Mouse (Mus musculus) brown adipose tissue, adult 24 weeks (tissue): ENCODE data around the gene Fbxl8. TPM values are rescaled to one million over a fixed set of nuclear protein-coding genes. Genes with fewer than 3 reads are reported as not detected.
A peak's percentile ranks its signal among the peaks of the same experiment; 100 is the strongest.

Experiments
- H3K27ac ChIP-seq: fragments of 200-500 bp; replicated peaks from 2 replicates; pipeline ENCODE4 v1.5.1; 2012; ENCODE audit warnings: low read depth, mild to moderate bottlenecking, low read length
- H3K4me1 ChIP-seq: fragments of 200-500 bp; 2 replicates; pipeline ENCODE4 v1.6.1; 2012; ENCODE audit warnings: low read length, mixed read lengths; ENCODE audit not compliant: control insufficient read depth, insufficient read depth, insufficient read length
- H3K4me3 ChIP-seq: fragments of 200-500 bp; 2 replicates; pipeline ENCODE4 v1.5.1; 2012; ENCODE audit warnings: low read depth, mild to moderate bottlenecking, low read length, moderate library complexity; ENCODE audit not compliant: insufficient read depth
- polyA plus RNA-seq: library from polyadenylated mRNA; stranded (reverse); fragments of >200 nt; gene quantifications from 2 replicates; pipeline ENCODE4 v1.2.4, GENCODE M21; 2012; ENCODE audit not compliant: missing spikeins, insufficient read depth, insufficient read length

The Fbxl8 gene
- polyA plus RNA-seq, 1 experiment: 2.0 TPM

- Histone ChIP-seq H3K4me1 (peaks cover 5% of the 10 kb centered on the region; the same call in 1 of the 2 replicates), H3K4me3 (no peak overlapping the region), H3K27ac (no peak overlapping the region)
These were observed 35.5 kb downstream of the Fbxl8 start for GRCm38 (mm10) chr8:105299962-105300361.

- no peak overlapping the region for H3K27ac ChIP-seq
- peaks cover 8% of the 10 kb centered on the region; the same call in 1 of the 2 replicates for H3K4me1 ChIP-seq
- no peak overlapping the region for H3K4me3 ChIP-seq
These were observed 38.9 kb downstream of the Fbxl8 start for GRCm38 (mm10) chr8:105303396-105303795.

DNA sequence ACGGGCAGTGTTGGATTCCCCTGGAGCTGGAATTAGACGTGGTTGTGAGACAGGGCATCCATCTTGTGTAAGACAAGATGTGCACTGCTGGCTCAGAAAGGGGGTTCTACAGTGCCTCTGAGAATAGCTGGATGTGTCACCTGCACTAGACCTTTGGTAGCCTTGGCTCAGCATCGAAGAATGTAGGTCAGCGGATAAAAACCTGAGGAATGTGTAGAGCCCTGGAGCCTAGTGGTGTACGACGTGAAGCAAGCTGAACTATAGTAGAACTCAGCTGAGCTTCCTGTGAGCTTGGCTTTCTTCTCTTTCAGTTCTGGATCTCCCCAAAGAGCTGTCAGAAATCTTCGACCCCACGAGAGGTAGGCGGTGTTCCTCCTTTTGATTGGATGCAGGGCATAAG is 39.4 kb downstream of the Fbxl8 start:
- Histone ChIP-seq H3K4me1 (peaks cover 5% of the 10 kb centered on the region; the same call in 1 of the 2 replicates), H3K27ac (no peak overlapping the region), H3K4me3 (no peak overlapping the region)

- H3K4me1 ChIP-seq: peaks cover 5% of the 10 kb centered on the region; the same call in 1 of the 2 replicates
These were observed 40.1 kb downstream of the Fbxl8 start for GRCm38 (mm10) chr8:105304325-105305210.

GRCm38 (mm10) chr8:105305211-105306145 is 41.0 kb downstream of the Fbxl8 start, which contains the start of gene Elmo3:
TSS of gene Elmo3 (plus strand) at chr8:105305601.
- Histone ChIP-seq H3K27ac (0 out of 2 replicates have a peak within 1 kb of the TSS, but pooled peaks have one; percentile 18), H3K4me1 (peaks cover 5% of the 10 kb centered on the region; the same call in 1 of the 2 replicates), H3K4me3 (peak within 1 kb of the TSS; percentile 46)

More at GRCm38 (mm10) chr8:105304325-105305210, 40.1 kb downstream of the Fbxl8 start:
- Histone ChIP-seq H3K27ac (no peak overlapping the region), H3K4me3 (no peak overlapping the region)

DNA sequence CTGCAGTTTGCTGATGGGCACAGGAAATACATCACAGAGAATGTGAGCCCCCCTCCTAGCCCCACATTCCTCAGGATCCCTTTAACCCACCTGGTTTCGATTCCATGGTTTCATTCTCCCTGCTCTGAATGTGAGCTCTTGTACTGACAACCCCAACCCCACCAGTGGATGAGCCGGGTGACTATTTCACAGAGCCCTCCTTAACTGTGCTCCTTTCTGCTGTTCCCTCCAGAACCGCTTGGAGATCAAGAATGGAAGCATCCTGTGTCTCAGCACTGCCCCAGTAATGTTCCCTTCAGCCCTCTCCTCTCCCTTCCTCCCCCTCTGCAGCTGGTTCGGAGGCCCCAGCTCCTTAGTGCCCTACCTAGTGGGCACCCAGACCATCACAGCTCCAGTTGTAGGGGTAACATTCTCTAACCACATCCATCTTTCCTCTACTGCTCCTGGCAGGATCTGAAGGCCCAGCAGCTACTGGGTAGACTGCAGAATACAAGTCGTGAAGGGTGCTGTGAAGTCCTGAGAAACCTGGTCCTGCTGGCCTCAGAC is 41.8 kb downstream of the Fbxl8 start:
- Histone ChIP-seq H3K27ac (no peak overlapping the region), H3K4me1 (peaks cover 5% of the 10 kb centered on the region; the same call in 1 of the 2 replicates), H3K4me3 (no peak overlapping the region)

GRCm38 (mm10) chr8:105307670-105308069 is 43.2 kb downstream of the Fbxl8 start:
- Histone ChIP-seq H3K4me3 (no peak overlapping the region), H3K27ac (no peak overlapping the region), H3K4me1 (peaks cover 5% of the 10 kb centered on the region; the same call in 1 of the 2 replicates)

DNA sequence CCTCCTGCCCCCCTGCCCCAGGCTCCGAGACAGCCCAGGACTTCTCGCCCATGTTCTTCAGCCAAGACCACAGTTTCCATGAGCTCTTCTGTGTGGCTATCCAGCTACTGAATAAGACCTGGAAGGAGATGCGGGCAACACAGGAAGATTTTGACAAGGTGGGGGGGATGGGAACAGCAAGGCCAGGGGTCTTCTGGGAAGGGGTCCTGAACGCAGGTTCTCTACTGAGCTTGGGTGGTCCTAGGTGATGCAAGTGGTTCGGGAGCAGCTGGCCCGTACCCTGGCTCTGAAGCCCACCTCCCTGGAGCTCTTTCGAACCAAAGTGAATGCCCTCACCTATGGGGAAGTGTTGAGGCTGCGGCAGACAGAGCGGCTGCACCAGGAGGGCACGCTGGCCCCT is 44.0 kb downstream of the Fbxl8 start:
- Histone ChIP-seq H3K4me1 (peaks cover 5% of the 10 kb centered on the region; the same call in 1 of the 2 replicates), H3K4me3 (no peak overlapping the region), H3K27ac (no peak overlapping the region)

DNA sequence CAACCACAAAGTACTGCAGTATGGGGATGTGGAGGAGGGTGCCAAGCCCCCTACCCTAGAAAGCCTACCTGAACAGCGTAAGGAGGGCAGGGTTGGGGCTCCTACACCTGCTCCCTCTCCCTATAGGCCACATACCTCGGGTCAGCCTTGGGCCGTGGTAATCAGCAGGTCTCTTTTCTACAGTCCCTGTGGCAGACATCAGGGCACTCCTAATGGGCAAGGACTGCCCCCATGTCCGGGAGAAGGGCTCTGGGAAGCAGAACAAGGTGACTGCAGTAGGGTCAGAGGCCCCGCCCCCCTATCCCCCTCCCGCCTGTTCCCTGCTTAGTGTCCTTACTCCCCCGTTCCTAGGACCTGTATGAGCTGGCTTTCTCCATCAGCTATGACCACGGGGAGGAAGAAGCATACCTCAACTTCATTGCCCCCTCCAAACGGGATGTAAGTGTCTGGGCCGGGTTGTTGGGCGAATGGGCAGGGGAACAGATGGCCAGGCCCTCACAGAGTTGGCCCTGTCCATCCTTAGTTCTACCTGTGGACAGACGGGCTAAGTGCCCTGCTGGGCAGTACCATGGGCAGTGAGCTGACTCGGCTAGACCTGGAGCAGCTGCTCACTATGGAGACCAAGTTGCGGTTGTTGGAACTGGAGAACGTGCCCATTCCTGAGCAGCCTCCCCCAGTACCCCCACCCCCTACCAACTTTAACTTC is 44.8 kb downstream of the Fbxl8 start:
- peaks cover 5% of the 10 kb centered on the region; the same call in 1 of the 2 replicates for H3K4me1 ChIP-seq
- no peak overlapping the region for H3K4me3 ChIP-seq
- H3K27ac ChIP-seq: no peak overlapping the region

- Histone ChIP-seq H3K4me1 (peaks cover 3% of the 10 kb centered on the region; the same call in 1 of the 2 replicates), H3K4me3 (no peak overlapping the region), H3K27ac (no peak overlapping the region)
These were observed 45.7 kb downstream of the Fbxl8 start for GRCm38 (mm10) chr8:105310118-105310517.

GRCm38 (mm10) chr8:105311718-105312117 is 47.3 kb downstream of the Fbxl8 start:
- H3K4me3 ChIP-seq: no peak overlapping the region
- no peaks in the 10 kb centered on the region for H3K4me1 ChIP-seq
- H3K27ac ChIP-seq: no peak overlapping the region

GRCm38 (mm10) chr8:105312891-105313481 is 48.5 kb downstream of the Fbxl8 start:
- H3K4me1 ChIP-seq: no peaks in the 10 kb centered on the region
- H3K4me3 ChIP-seq: no peak overlapping the region
- no peak overlapping the region for H3K27ac ChIP-seq

DNA sequence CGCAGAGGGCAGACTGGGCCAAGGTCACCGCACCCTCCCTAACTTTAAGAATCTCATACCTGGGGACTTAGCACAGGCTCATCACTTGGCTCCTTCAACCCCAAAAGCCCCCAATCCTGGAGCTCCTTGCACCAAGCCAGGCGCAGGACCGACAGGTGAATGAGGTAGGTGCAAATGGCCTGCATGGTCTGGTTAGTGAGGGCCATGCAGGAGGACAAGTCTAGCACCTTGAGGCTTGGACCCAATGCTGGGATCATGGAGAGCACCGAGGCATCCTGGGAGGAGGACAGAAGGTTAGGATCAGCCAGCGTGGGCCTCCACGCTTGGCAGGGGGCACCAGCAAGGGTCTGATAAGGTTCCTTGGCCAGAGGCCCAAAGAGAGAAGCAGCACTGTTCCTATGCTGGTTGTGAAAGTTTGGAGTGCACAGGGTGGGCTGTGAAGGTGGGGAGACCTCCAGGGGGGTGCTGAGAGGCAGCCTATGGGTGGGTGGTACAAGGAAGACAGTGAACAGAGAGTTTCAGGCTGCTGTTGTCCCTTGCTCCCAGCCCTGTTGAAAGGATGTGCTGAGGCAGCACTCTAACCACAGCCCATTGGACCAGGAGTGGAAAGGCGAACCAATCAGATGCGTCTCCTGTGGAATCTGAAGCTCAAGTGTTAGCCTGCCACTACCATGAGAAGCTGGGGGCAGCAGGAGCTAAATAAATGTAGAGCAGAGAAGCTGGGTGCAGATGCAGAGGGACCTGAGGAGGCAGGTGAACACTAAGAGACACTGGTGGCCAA is 49.4 kb downstream of the Fbxl8 start:
- Histone ChIP-seq H3K4me1 (no peaks in the 10 kb centered on the region), H3K27ac (no peak overlapping the region)

More for the DNA sequence above, 49.4 kb downstream of the Fbxl8 start:
- H3K4me3 ChIP-seq: no peak overlapping the region
